Mouse (Mus musculus): ENCODE data around the gene Iqsec1.
A peak's percentile ranks its signal among the peaks of the same experiment; 100 is the strongest.
"Not testable (repeated sequence)": the region's sequence is repeated elsewhere in the genome, so short reads cannot be mapped to it uniquely, and the experiment has no call there.

Iqsec1 gene

GRCm38 (mm10) chr6:90661029-90661399 lies 327.5 kb downstream of the Iqsec1 start:
- no peak for DNase-seq (ENCODE audit: low spot score)

- no peak for DNase-seq (ENCODE audit: low spot score)
These were observed 328.0 kb downstream of the Iqsec1 start for GRCm38 (mm10) chr6:90660398-90661028.

- no peak for DNase-seq (ENCODE audit: low spot score)
These were observed 328.6 kb downstream of the Iqsec1 start for GRCm38 (mm10) chr6:90659913-90660312.

GRCm38 (mm10) chr6:90656344-90656850 lies 332.1 kb downstream of the Iqsec1 start:
- not testable (repeated sequence) for DNase-seq (ENCODE audit: low spot score)

- DNase-seq (ENCODE audit: low spot score): peak; percentile 19
These were observed 334.7 kb downstream of the Iqsec1 start for GRCm38 (mm10) chr6:90653736-90654135.

- no peak for DNase-seq (ENCODE audit: low spot score)
These were observed 337.9 kb downstream of the Iqsec1 start for GRCm38 (mm10) chr6:90650634-90651033.

- DNase-seq (ENCODE audit: low spot score): no peak
These were observed 339.2 kb downstream of the Iqsec1 start for GRCm38 (mm10) chr6:90649279-90649678.

GRCm38 (mm10) chr6:90648391-90648790 lies 340.1 kb downstream of the Iqsec1 start:
- DNase-seq (ENCODE audit: low spot score): no peak

GRCm38 (mm10) chr6:90644965-90645364 lies 343.5 kb downstream of the Iqsec1 start:
- DNase-seq (ENCODE audit: low spot score): no peak

GRCm38 (mm10) chr6:90643057-90643456 lies 345.4 kb downstream of the Iqsec1 start:
- DNase-seq (ENCODE audit: low spot score): no peak

GRCm38 (mm10) chr6:90635611-90636010 lies 352.9 kb downstream of the Iqsec1 start:
- DNase-seq (ENCODE audit: low spot score): no peak

- no peak for DNase-seq (ENCODE audit: low spot score)
These were observed 353.4 kb downstream of the Iqsec1 start for GRCm38 (mm10) chr6:90635081-90635480.

GRCm38 (mm10) chr6:90632526-90632925 lies 356.0 kb downstream of the Iqsec1 start:
- not testable (repeated sequence) for DNase-seq (ENCODE audit: low spot score)

GRCm38 (mm10) chr6:90630427-90630826 lies 358.1 kb downstream of the Iqsec1 start:
- peak; percentile 31 for DNase-seq (ENCODE audit: low spot score)

GRCm38 (mm10) chr6:90629506-90629905 lies 359.0 kb downstream of the Iqsec1 start:
- no peak for DNase-seq (ENCODE audit: low spot score)

GRCm38 (mm10) chr6:90627556-90627955 lies 360.9 kb downstream of the Iqsec1 start:
- DNase-seq (ENCODE audit: low spot score): peak; percentile 62

GRCm38 (mm10) chr6:90625207-90625994 lies 363.1 kb downstream of the Iqsec1 start:
- no peak for DNase-seq (ENCODE audit: low spot score)

- DNase-seq (ENCODE audit: low spot score): no peak
These were observed 363.8 kb downstream of the Iqsec1 start for GRCm38 (mm10) chr6:90624733-90625132.

- no peak for DNase-seq (ENCODE audit: low spot score)
These were observed 364.3 kb downstream of the Iqsec1 start for GRCm38 (mm10) chr6:90624184-90624583.

- no peak for DNase-seq (ENCODE audit: low spot score)
These were observed 365.0 kb downstream of the Iqsec1 start for GRCm38 (mm10) chr6:90623456-90623836.

GRCm38 (mm10) chr6:90622758-90623455 lies 365.6 kb downstream of the Iqsec1 start:
- no peak for DNase-seq (ENCODE audit: low spot score)

- no peak for DNase-seq (ENCODE audit: low spot score)
These were observed 366.9 kb downstream of the Iqsec1 start for GRCm38 (mm10) chr6:90621584-90621890.

All from T-cell, adult 2 months (primary cell).